Mouse (Mus musculus) lung, postnatal 0 days (tissue): Measurements from ENCODE around the gene Tbc1d5. TPM values are rescaled to one million over a fixed set of nuclear protein-coding genes. Genes with fewer than 3 reads are reported as not detected.

Source experiments
- ATAC-seq: fragments of 200-750 bp; cut with Nextera tagmentation; 2 replicates; pipeline ENCODE4 v1.8.0; 2017; ENCODE audit warnings: moderate library complexity
- DNase-seq: peaks from one replicate; pipeline ENCODE4 v3.0.0-alpha.2; 2016; ENCODE audit warnings: low spot score
- H3K27ac ChIP-seq: fragments of 300-500 bp; sonication (generic); 2 replicates; pipeline ENCODE4 v1.5.1; 2014; ENCODE audit warnings: antibody characterized with exemption, mild to moderate bottlenecking, low read length, mixed read lengths
- H3K27me3 ChIP-seq: fragments of 300-500 bp; sonication (generic); replicated peaks from 2 replicates; pipeline ENCODE4 v1.6.1; 2014; ENCODE audit warnings: low read length, mixed read lengths; ENCODE audit not compliant: insufficient read depth
- H3K36me3 ChIP-seq: fragments of 300-500 bp; sonication (generic); 2 replicates; pipeline ENCODE4 v1.6.1; 2014; ENCODE audit warnings: low read length, mixed read lengths; ENCODE audit not compliant: insufficient read depth
- H3K4me1 ChIP-seq: fragments of 300-500 bp; sonication (generic); 2 replicates; pipeline ENCODE4 v1.6.1; 2014; ENCODE audit warnings: antibody characterized with exemption, low read depth, low read length, mixed read lengths; ENCODE audit not compliant: insufficient read depth
- H3K4me2 ChIP-seq: fragments of 300-500 bp; sonication (generic); replicated peaks from 2 replicates; pipeline ENCODE4 v1.6.1; 2014; ENCODE audit warnings: low read depth, mild to moderate bottlenecking, low read length, moderate library complexity, mixed read lengths
- H3K4me3 ChIP-seq: fragments of 300-500 bp; sonication (generic); 2 replicates; pipeline ENCODE4 v1.5.1; 2014; ENCODE audit warnings: low read depth, low read length
- H3K9ac ChIP-seq: fragments of 300-500 bp; sonication (generic); replicated peaks from 2 replicates; pipeline ENCODE4 v1.6.1; 2014; ENCODE audit warnings: low read depth, mild to moderate bottlenecking
- H3K9me3 ChIP-seq: fragments of 300-500 bp; sonication (generic); 2 replicates; pipeline ENCODE4 v1.6.1; 2016; ENCODE audit warnings: low read length, mixed read lengths
- CTCF ChIP-seq: IDR thresholded peaks from 2 replicates; pipeline ENCODE4 v1.5.1; 2016; ENCODE audit warnings: antibody characterized with exemption, mild to moderate bottlenecking
- EP300 ChIP-seq: IDR thresholded peaks from 2 replicates; pipeline ENCODE4 v1.6.1; 2016; ENCODE audit warnings: antibody characterized with exemption, mild to moderate bottlenecking, control low read depth
- WGBS: fragments of 180-500 bp; shearing (Covaris S2); extraction: QIAGEN DNeasy Blood & Tissue Kit; methylation state at CpG from one replicate; pipeline ENCODE4 v1.1.7; 2014; 5-methylcytosine and 5-hydroxymethylcytosine counted together
- polyA plus RNA-seq: library from polyadenylated mRNA; unstranded; fragments of >200 nt; fragmentation: Nextera tagmentation; extraction: Ambion mirVana; gene quantifications from 2 replicates; pipeline ENCODE4 v1.2.1, GENCODE M21; 2015

Tbc1d5 gene
- polyA plus RNA-seq, 1 experiment from 2014 or later: 3.9 TPM

- H3K27ac ChIP-seq: no peak overlapping the region
- no peak overlapping the region for H3K4me3 ChIP-seq
- H3K4me1 ChIP-seq: no peaks in the 10 kb centered on the region
- no peaks in the 10 kb centered on the region for H3K9me3 ChIP-seq
- no peak overlapping the region for H3K9ac ChIP-seq
- 29% methylated on average over 1 of the region's 1 CpGs for WGBS
- no peak overlapping the region for H3K4me2 ChIP-seq
- no peak for TF ChIP-seq CTCF
- TF ChIP-seq EP300: no peak
- ATAC-seq (no peak), DNase-seq (no peak)
- H3K36me3 ChIP-seq: no peaks in the 10 kb centered on the region
- no peaks in the 10 kb centered on the region for H3K27me3 ChIP-seq
Measured at GRCm38 (mm10) chr17:51040861-51041260, 138.3 kb downstream of the Tbc1d5 start.

DNA sequence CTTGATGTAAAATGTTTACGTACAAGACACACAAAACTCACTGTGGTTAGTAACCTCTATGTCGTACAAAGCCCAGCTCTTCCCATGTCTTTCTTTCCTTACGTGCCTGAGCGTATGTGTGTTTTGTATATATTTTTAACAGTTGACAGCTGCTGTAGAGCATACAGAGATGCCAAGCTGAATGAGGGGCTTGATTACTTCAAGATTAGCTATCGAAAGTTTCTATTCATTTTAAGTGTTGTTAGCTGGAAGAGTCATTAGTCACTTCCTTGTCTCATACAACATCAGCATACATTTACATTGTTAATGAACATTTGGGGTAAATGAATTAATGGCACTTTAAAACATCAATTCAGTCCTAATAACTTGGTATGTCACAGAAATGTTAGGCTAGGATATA, 155.9 kb downstream of the Tbc1d5 start:
- no peak overlapping the region for H3K4me2 ChIP-seq
- no peaks in the 10 kb centered on the region for H3K36me3 ChIP-seq
- 82% methylated on average over 5 of the region's 5 CpGs for WGBS
- no peaks in the 10 kb centered on the region for H3K9me3 ChIP-seq
- no peak overlapping the region for H3K4me3 ChIP-seq
- DNase-seq (no peak), ATAC-seq (no peak)
- H3K9ac ChIP-seq: no peak overlapping the region
- no peaks in the 10 kb centered on the region for H3K4me1 ChIP-seq
- H3K27ac ChIP-seq: no peak overlapping the region
- H3K27me3 ChIP-seq: no peaks in the 10 kb centered on the region
- no peak for TF ChIP-seq CTCF
- no peak for TF ChIP-seq EP300

- Histone ChIP-seq H3K4me3 (no peak overlapping the region), H3K4me2 (no peak overlapping the region), H3K4me1 (no peaks in the 10 kb centered on the region), H3K27ac (no peak overlapping the region), H3K9me3 (no peaks in the 10 kb centered on the region), H3K27me3 (no peaks in the 10 kb centered on the region), H3K9ac (no peak overlapping the region), H3K36me3 (no peaks in the 10 kb centered on the region)
- 63% methylated on average over 2 of the region's 2 CpGs for whole genome bisulfite sequencing
- TF ChIP-seq CTCF (no peak), EP300 (no peak)
- ATAC-seq (no peak), DNase-seq (no peak)
Measured at GRCm38 (mm10) chr17:51016384-51016783, 162.8 kb downstream of the Tbc1d5 start.

DNA sequence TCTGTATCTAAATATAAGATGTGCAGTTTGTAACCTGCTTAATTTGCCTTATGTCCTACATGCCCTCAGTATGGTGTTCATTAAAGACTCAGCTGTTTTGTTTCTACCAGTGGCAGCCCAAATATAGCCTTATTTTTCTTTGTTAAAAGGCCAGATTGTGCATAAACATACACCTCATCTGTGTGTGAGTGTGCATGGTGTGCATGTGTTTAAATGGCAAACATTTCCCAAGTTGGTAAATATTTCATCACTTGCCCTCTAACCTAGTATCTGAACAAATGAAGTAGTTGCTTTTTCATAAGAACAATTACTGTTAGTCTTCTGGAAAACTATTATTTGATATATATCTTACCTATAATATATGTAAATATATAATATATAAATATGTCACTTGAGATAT, 165.2 kb downstream of the Tbc1d5 start:
- no peaks in the 10 kb centered on the region for H3K4me1 ChIP-seq
- TF ChIP-seq EP300 (no peak), CTCF (no peak)
- H3K9me3 ChIP-seq: no peaks in the 10 kb centered on the region
- no peak overlapping the region for H3K9ac ChIP-seq
- ATAC-seq (no peak), DNase-seq (no peak)
- no peak overlapping the region for H3K4me2 ChIP-seq
- H3K27ac ChIP-seq: no peak overlapping the region
- no peaks in the 10 kb centered on the region for H3K27me3 ChIP-seq
- no peaks in the 10 kb centered on the region for H3K36me3 ChIP-seq
- H3K4me3 ChIP-seq: no peak overlapping the region

DNA sequence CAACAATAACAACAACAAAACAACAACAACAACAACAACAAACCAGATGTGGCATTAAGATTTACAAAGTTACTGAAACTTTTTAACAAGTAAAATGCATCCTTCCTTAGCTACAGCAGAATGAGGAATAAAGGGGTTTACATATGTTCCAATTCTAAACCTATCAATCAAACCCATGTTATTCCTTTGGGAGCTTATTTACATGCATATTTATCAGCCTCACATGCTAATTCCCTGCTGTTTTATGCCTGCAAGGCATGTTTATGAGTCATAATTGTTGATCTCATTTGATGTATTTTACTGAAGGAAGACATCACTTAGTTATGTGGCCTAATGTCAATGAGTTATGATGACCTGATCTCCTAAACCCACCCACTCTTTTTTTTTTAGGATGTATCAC, 176.0 kb downstream of the Tbc1d5 start:
- no peak overlapping the region for H3K4me2 ChIP-seq
- H3K9me3 ChIP-seq: no peaks in the 10 kb centered on the region
- no peaks in the 10 kb centered on the region for H3K27me3 ChIP-seq
- no peak for DNase-seq
- no peaks in the 10 kb centered on the region for H3K4me1 ChIP-seq
- no peak overlapping the region for H3K27ac ChIP-seq
- no peak overlapping the region for H3K9ac ChIP-seq
- no peak for ATAC-seq
- H3K36me3 ChIP-seq: no peaks in the 10 kb centered on the region
- H3K4me3 ChIP-seq: no peak overlapping the region
- TF ChIP-seq CTCF (no peak), EP300 (no peak)

- Histone ChIP-seq H3K36me3 (no peaks in the 10 kb centered on the region), H3K4me1 (no peaks in the 10 kb centered on the region), H3K9ac (no peak overlapping the region), H3K4me3 (no peak overlapping the region), H3K27me3 (no peaks in the 10 kb centered on the region), H3K27ac (no peak overlapping the region), H3K9me3 (no peaks in the 10 kb centered on the region), H3K4me2 (no peak overlapping the region)
- 47% methylated on average over 1 of the region's 1 CpGs for WGBS
- no peak for DNase-seq
- TF ChIP-seq EP300: no peak
- no peak for TF ChIP-seq CTCF
- ATAC-seq: no peak
Measured at GRCm38 (mm10) chr17:50998216-50998615, 180.9 kb downstream of the Tbc1d5 start.

DNA sequence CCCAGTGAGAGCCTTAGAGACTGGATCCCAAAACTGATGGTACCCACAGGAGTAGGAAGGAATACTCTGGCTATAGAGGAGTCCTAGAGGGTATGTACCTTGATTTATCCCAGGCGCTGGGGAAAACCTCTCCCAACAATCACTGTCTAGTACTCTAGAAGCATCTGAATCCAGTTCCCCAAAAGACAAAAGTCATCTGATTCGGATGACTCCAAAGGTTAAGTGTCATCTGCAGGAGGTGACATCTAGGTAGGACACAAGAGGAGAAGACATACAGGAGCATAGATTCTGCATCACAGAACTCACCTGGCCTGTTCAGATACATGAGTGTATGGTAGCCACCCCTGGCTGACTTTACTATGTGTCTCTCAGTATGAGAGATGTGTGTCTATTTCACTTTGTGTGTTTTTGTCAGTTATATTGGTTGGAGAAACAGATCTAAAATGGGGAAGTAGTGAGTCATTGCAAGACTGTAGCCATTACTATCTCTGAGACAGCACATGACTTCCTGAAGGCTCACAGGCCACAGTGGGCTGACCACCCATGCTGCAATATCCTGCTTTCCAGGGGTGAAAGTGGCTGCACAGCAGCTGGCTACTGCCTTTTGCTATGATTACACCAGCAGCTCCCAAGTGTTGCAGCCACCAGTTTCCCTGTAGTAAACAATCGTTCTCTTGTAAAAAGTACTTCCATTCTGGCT, 185.7 kb downstream of the Tbc1d5 start:
- no peak overlapping the region for H3K27ac ChIP-seq

More for the DNA sequence above, 185.7 kb downstream of the Tbc1d5 start:
- peak; percentile 55 for DNase-seq
- Histone ChIP-seq H3K9ac (no peak overlapping the region), H3K4me1 (no peaks in the 10 kb centered on the region), H3K9me3 (no peaks in the 10 kb centered on the region), H3K36me3 (no peaks in the 10 kb centered on the region), H3K4me3 (no peak overlapping the region), H3K27me3 (no peaks in the 10 kb centered on the region), H3K4me2 (no peak overlapping the region)
- TF ChIP-seq EP300 (no peak), CTCF (no peak)
- peak; percentile 82 for ATAC-seq
- WGBS: 73% methylated on average over 3 of the region's 3 CpGs
